Mouse (Mus musculus): ENCODE data around the gene Dcdc2b. TPM values are rescaled to one million over a fixed set of nuclear protein-coding genes. Genes with fewer than 3 reads are reported as not detected.
A peak's percentile ranks its signal among the peaks of the same experiment; 100 is the strongest.

The Dcdc2b gene
- polyA plus RNA-seq, 2 experiments: 0.19 to 0.47 TPM

DNA sequence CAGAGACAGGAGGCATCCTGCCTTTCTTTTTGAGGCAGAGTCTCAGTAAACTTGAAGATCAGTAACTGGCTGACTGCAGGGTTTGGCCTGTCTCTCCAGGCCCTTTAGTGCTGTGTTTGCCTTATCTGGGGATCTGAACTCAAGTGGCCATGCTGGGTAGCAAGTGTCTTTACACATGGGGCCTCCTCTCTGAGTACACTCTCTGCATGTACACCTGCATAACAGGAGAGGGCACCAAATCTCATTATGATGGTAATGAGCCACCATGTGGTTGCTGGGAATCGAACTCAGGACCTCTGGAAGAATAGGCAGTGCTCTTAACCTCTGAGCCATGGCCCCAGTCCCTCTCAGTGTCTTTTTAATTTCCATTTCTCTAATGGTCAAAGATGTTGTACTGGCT lies 31.8 kb downstream of the Dcdc2b start:
- TF ChIP-seq CTCF (IDR thresholded peaks at IDR 0.05; ENCODE audit: low read depth): peak; percentile 29; the same call in 1 of the 2 replicates
- no peak for TF ChIP-seq EP300 (IDR thresholded peaks at IDR 0.05; ENCODE audit: low read depth)
- Histone ChIP-seq H3K27me3 (ENCODE audit: control insufficient read depth, insufficient read depth, low read length) (no peaks in the 10 kb centered on the region), H3K4me1 (replicated peaks; ENCODE audit: control insufficient read depth in 2 of 2, insufficient read depth in 2 of 2, low read length in 1 of 2) (peaks cover 5 to 15% of the 10 kb centered on the region in 2 experiments; a peak in 3 of 4 replicates), H3K27ac (no peak overlapping the region), H3K4me3 (ENCODE audit: insufficient read depth in 1 of 2, low read depth in 2 of 2, low read length in 2 of 2) (no peak overlapping the region), H3K9me3 (ENCODE audit: control insufficient read depth, low read length) (no peaks in the 10 kb centered on the region), H3K9ac (replicated peaks) (no peak overlapping the region), H3K36me3 (replicated peaks; ENCODE audit: control insufficient read depth, insufficient read depth, low read depth) (no peaks in the 10 kb centered on the region), H3K4me2 (ENCODE audit: low read depth) (no peak overlapping the region)
- no peak for DNase-seq (ENCODE audit: low read depth in 3 of 3, low spot score in 3 of 3)
- no peak for ATAC-seq (ENCODE audit: insufficient read depth)
- WGBS (ENCODE audit: insufficient replicate concordance): 63% methylated on average over 1 of the region's 1 CpGs

DNA sequence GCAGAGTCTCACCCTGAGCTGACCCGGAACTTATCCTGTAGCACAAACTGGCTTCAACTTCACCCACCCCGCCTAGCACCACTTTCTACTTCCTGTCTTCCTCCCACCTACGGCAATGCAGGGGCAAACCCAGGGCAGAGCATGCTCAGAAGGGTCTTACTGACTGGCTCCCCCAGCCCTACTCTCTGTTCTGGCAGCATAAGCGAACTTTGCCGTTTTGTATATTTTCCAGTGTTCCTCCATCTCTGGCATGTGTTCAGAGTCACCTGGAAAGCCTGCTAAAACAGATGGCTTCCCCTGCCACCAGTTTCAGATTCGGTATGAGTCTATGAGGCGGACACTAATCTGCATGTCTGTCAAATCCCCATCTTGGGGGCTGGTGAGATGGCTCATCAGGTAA lies 33.7 kb downstream of the Dcdc2b start:
- Histone ChIP-seq H3K4me3 (ENCODE audit: insufficient read depth in 1 of 2, low read depth in 2 of 2, low read length in 2 of 2) (no peak overlapping the region), H3K27me3 (ENCODE audit: control insufficient read depth, insufficient read depth, low read length) (no peaks in the 10 kb centered on the region), H3K9ac (replicated peaks) (no peak overlapping the region), H3K9me3 (ENCODE audit: control insufficient read depth, low read length) (no peaks in the 10 kb centered on the region), H3K36me3 (replicated peaks; ENCODE audit: control insufficient read depth, insufficient read depth, low read depth) (no peaks in the 10 kb centered on the region), H3K4me1 (replicated peaks; ENCODE audit: control insufficient read depth in 2 of 2, insufficient read depth in 2 of 2, low read length in 1 of 2) (peaks cover 0 to 9% of the 10 kb centered on the region in 2 experiments; a peak in 3 of 4 replicates), H3K4me2 (ENCODE audit: low read depth) (no peak overlapping the region), H3K27ac (no peak overlapping the region)
- ATAC-seq (ENCODE audit: insufficient read depth) (no peak), DNase-seq (ENCODE audit: low read depth in 3 of 3, low spot score in 3 of 3) (no peak)
- TF ChIP-seq EP300 (IDR thresholded peaks at IDR 0.05; ENCODE audit: low read depth) (no peak), CTCF (IDR thresholded peaks at IDR 0.05; ENCODE audit: low read depth) (no peak)
- 54% methylated on average over 7 of the region's 7 CpGs for WGBS (ENCODE audit: insufficient replicate concordance)

GRCm38 (mm10) chr4:129578466-129578865 lies 35.6 kb downstream of the Dcdc2b start, which contains the start of gene Fam167b:
Fam167b (minus strand) TSS chr4:129578549.
- 49% methylated on average over 5 of the region's 5 CpGs for WGBS (ENCODE audit: insufficient replicate concordance)
- Histone ChIP-seq H3K27ac (no peak within 1 kb of the TSS), H3K36me3 (replicated peaks; ENCODE audit: control insufficient read depth, insufficient read depth, low read depth) (no peaks in the 10 kb centered on the region), H3K4me3 (ENCODE audit: insufficient read depth in 1 of 2, low read depth in 2 of 2, low read length in 2 of 2) (peak within 1 kb of the TSS in 1 of 2 experiments; percentile 5; a peak in 1 of 4 replicates), H3K4me2 (ENCODE audit: low read depth) (no peak within 1 kb of the TSS), H3K9me3 (ENCODE audit: control insufficient read depth, low read length) (no peaks in the 10 kb centered on the region), H3K27me3 (ENCODE audit: control insufficient read depth, insufficient read depth, low read length) (no peaks in the 10 kb centered on the region), H3K9ac (replicated peaks) (no peak within 1 kb of the TSS), H3K4me1 (replicated peaks; ENCODE audit: control insufficient read depth in 2 of 2, insufficient read depth in 2 of 2, low read length in 1 of 2) (peaks cover 0 to 4% of the 10 kb centered on the region in 2 experiments; a peak in 2 of 4 replicates)
- ATAC-seq (ENCODE audit: insufficient read depth) (0 out of 2 replicates have a peak, but pooled peaks have one; percentile 27), DNase-seq (ENCODE audit: low read depth in 3 of 3, low spot score in 3 of 3) (no peak)
- no peak for TF ChIP-seq EP300 (IDR thresholded peaks at IDR 0.05; ENCODE audit: low read depth)
- no peak for TF ChIP-seq CTCF (IDR thresholded peaks at IDR 0.05; ENCODE audit: low read depth)

GRCm38 (mm10) chr4:129577688-129578087 lies 36.4 kb downstream of the Dcdc2b start:
- Histone ChIP-seq H3K4me2 (ENCODE audit: low read depth) (no peak overlapping the region), H3K9ac (replicated peaks) (no peak overlapping the region), H3K9me3 (ENCODE audit: control insufficient read depth, low read length) (no peaks in the 10 kb centered on the region), H3K4me3 (ENCODE audit: insufficient read depth in 1 of 2, low read depth in 2 of 2, low read length in 2 of 2) (no peak overlapping the region), H3K4me1 (replicated peaks; ENCODE audit: control insufficient read depth in 2 of 2, insufficient read depth in 2 of 2, low read length in 1 of 2) (peaks cover 0 to 4% of the 10 kb centered on the region in 2 experiments; a peak in 2 of 4 replicates), H3K36me3 (replicated peaks; ENCODE audit: control insufficient read depth, insufficient read depth, low read depth) (no peaks in the 10 kb centered on the region), H3K27me3 (ENCODE audit: control insufficient read depth, insufficient read depth, low read length) (no peaks in the 10 kb centered on the region), H3K27ac (no peak overlapping the region)
- no peak for ATAC-seq (ENCODE audit: insufficient read depth)
- 69% methylated on average over 7 of the region's 7 CpGs for WGBS (ENCODE audit: insufficient replicate concordance)
- TF ChIP-seq CTCF (IDR thresholded peaks at IDR 0.05; ENCODE audit: low read depth) (no peak), EP300 (IDR thresholded peaks at IDR 0.05; ENCODE audit: low read depth) (no peak)
- DNase-seq (ENCODE audit: low read depth in 3 of 3, low spot score in 3 of 3): no peak

GRCm38 (mm10) chr4:129576863-129577491 lies 37.1 kb downstream of the Dcdc2b start:
- TF ChIP-seq CTCF (IDR thresholded peaks at IDR 0.05; ENCODE audit: low read depth) (peak; percentile 82), EP300 (IDR thresholded peaks at IDR 0.05; ENCODE audit: low read depth) (no peak)

More at GRCm38 (mm10) chr4:129576863-129577491, 37.1 kb downstream of the Dcdc2b start:
- 32% methylated on average over 21 of the region's 21 CpGs for WGBS (ENCODE audit: insufficient replicate concordance)
- DNase-seq (ENCODE audit: low read depth in 3 of 3, low spot score in 3 of 3): no peak
- no peaks in the 10 kb centered on the region for H3K27me3 ChIP-seq (ENCODE audit: control insufficient read depth, insufficient read depth, low read length)
- H3K4me1 ChIP-seq (replicated peaks; ENCODE audit: control insufficient read depth in 2 of 2, insufficient read depth in 2 of 2, low read length in 1 of 2): peaks cover 0 to 4% of the 10 kb centered on the region in 2 experiments; a peak in 2 of 4 replicates
- no peak overlapping the region for H3K9ac ChIP-seq (replicated peaks)
- no peaks in the 10 kb centered on the region for H3K36me3 ChIP-seq (replicated peaks; ENCODE audit: control insufficient read depth, insufficient read depth, low read depth)
- H3K9me3 ChIP-seq (ENCODE audit: control insufficient read depth, low read length): no peaks in the 10 kb centered on the region
- H3K4me2 ChIP-seq (ENCODE audit: low read depth): no peak overlapping the region
- H3K27ac ChIP-seq: no peak overlapping the region
- H3K4me3 ChIP-seq (ENCODE audit: insufficient read depth in 1 of 2, low read depth in 2 of 2, low read length in 2 of 2): peak overlapping the region in 1 of 2 experiments; percentile 5; a peak in 1 of 4 replicates
- no peak for ATAC-seq (ENCODE audit: insufficient read depth)
